Mouse (Mus musculus): ENCODE measurements around the gene Prr19. TPM values are rescaled to one million over a fixed set of nuclear protein-coding genes. Genes with fewer than 3 reads are reported as not detected.

The Prr19 gene
- polyA plus RNA-seq, 1 experiment from 2014 or later, result 0.69 TPM

GRCm38 (mm10) chr7:25288011-25288410, 13.2 kb upstream of the Prr19 start:
- 86% methylated on average over 12 of the region's 12 CpGs for WGBS

DNA sequence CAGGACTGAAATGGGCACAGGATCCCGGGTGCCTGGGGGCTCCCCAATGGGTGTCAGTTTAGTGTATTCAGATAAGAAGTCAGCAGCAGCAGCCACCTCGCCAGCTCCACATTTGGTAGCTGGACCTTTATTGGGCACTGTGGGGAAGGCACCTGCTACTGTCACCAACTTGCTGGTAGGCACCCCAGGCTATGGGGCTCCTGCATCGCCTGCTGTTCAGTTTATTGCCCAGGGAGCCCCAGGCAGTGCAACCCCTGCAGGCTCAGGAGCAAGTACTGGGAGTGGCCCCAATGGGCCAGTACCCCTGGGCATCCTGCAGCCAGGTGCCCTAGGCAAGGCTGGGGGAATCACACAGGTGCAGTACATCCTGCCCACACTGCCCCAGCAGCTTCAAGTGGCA, 12.5 kb upstream of the Prr19 start:
- no peak overlapping the region for H3K9ac ChIP-seq (ENCODE audit: low read depth, low read length)
- no peaks in the 10 kb centered on the region for H3K9me3 ChIP-seq (ENCODE audit: control insufficient read depth, low read length)
- H3K27me3 ChIP-seq (ENCODE audit: control insufficient read depth, insufficient read depth, low read length), result no peaks in the 10 kb centered on the region
- peaks cover 91% of the 10 kb centered on the region for H3K36me3 ChIP-seq (ENCODE audit: control insufficient read depth, insufficient read depth, low read length)
- H3K27ac ChIP-seq (ENCODE audit: low read depth, low read length), result no peak overlapping the region
- no peak for ATAC-seq (ENCODE audit: low FRiP score, low TSS enrichment)
- peaks cover 8% of the 10 kb centered on the region; the same call in 1 of the 2 replicates for H3K4me1 ChIP-seq (ENCODE audit: control insufficient read depth, insufficient read depth, low read length)
- no peak overlapping the region for H3K4me3 ChIP-seq (ENCODE audit: low read length)
- 92% methylated on average over 3 of the region's 3 CpGs for WGBS
- no peak overlapping the region for H3K4me2 ChIP-seq (replicated peaks; ENCODE audit: low read depth, low read length)

More at GRCm38 (mm10) chr7:25288011-25288410, 13.2 kb upstream of the Prr19 start:
- Histone ChIP-seq H3K9ac (ENCODE audit: low read depth, low read length) (no peak overlapping the region), H3K4me2 (replicated peaks; ENCODE audit: low read depth, low read length) (no peak overlapping the region), H3K9me3 (ENCODE audit: control insufficient read depth, low read length) (no peaks in the 10 kb centered on the region), H3K4me3 (ENCODE audit: low read length) (no peak overlapping the region), H3K36me3 (ENCODE audit: control insufficient read depth, insufficient read depth, low read length) (peaks cover 84% of the 10 kb centered on the region), H3K27ac (ENCODE audit: low read depth, low read length) (no peak overlapping the region), H3K27me3 (ENCODE audit: control insufficient read depth, insufficient read depth, low read length) (no peaks in the 10 kb centered on the region), H3K4me1 (ENCODE audit: control insufficient read depth, insufficient read depth, low read length) (peaks cover 14% of the 10 kb centered on the region; the same call in 1 of the 2 replicates)
- no peak for ATAC-seq (ENCODE audit: low FRiP score, low TSS enrichment)

- WGBS, result 95% methylated on average over 3 of the region's 3 CpGs
- ATAC-seq (ENCODE audit: low FRiP score, low TSS enrichment), result no peak
Measured at GRCm38 (mm10) chr7:25289925-25290324, 11.3 kb upstream of the Prr19 start.

GRCm38 (mm10) chr7:25290463-25290862, 10.7 kb upstream of the Prr19 start:
- H3K27me3 ChIP-seq (ENCODE audit: control insufficient read depth, insufficient read depth, low read length), result no peaks in the 10 kb centered on the region
- H3K27ac ChIP-seq (ENCODE audit: low read depth, low read length), result no peak overlapping the region
- ATAC-seq (ENCODE audit: low FRiP score, low TSS enrichment), result no peak
- WGBS, result 96% methylated on average over 1 of the region's 1 CpGs
- H3K4me2 ChIP-seq (replicated peaks; ENCODE audit: low read depth, low read length), result no peak overlapping the region
- no peak overlapping the region for H3K4me3 ChIP-seq (ENCODE audit: low read length)
- no peaks in the 10 kb centered on the region for H3K4me1 ChIP-seq (ENCODE audit: control insufficient read depth, insufficient read depth, low read length)
- H3K9me3 ChIP-seq (ENCODE audit: control insufficient read depth, low read length), result no peaks in the 10 kb centered on the region
- no peak overlapping the region for H3K9ac ChIP-seq (ENCODE audit: low read depth, low read length)
- peaks cover 94% of the 10 kb centered on the region for H3K36me3 ChIP-seq (ENCODE audit: control insufficient read depth, insufficient read depth, low read length)

More at GRCm38 (mm10) chr7:25289925-25290324, 11.3 kb upstream of the Prr19 start:
- Histone ChIP-seq H3K27ac (ENCODE audit: low read depth, low read length) (no peak overlapping the region), H3K4me3 (ENCODE audit: low read length) (no peak overlapping the region), H3K4me1 (ENCODE audit: control insufficient read depth, insufficient read depth, low read length) (no peaks in the 10 kb centered on the region; the same call in 1 of the 2 replicates), H3K9ac (ENCODE audit: low read depth, low read length) (no peak overlapping the region), H3K9me3 (ENCODE audit: control insufficient read depth, low read length) (no peaks in the 10 kb centered on the region), H3K27me3 (ENCODE audit: control insufficient read depth, insufficient read depth, low read length) (no peaks in the 10 kb centered on the region), H3K36me3 (ENCODE audit: control insufficient read depth, insufficient read depth, low read length) (peaks cover 97% of the 10 kb centered on the region), H3K4me2 (replicated peaks; ENCODE audit: low read depth, low read length) (no peak overlapping the region)

GRCm38 (mm10) chr7:25290911-25291310, 10.3 kb upstream of the Prr19 start:
- Histone ChIP-seq H3K4me3 (ENCODE audit: low read length) (no peak overlapping the region), H3K4me2 (replicated peaks; ENCODE audit: low read depth, low read length) (no peak overlapping the region), H3K9ac (ENCODE audit: low read depth, low read length) (no peak overlapping the region), H3K27ac (ENCODE audit: low read depth, low read length) (no peak overlapping the region), H3K9me3 (ENCODE audit: control insufficient read depth, low read length) (no peaks in the 10 kb centered on the region), H3K36me3 (ENCODE audit: control insufficient read depth, insufficient read depth, low read length) (peaks cover 94% of the 10 kb centered on the region), H3K27me3 (ENCODE audit: control insufficient read depth, insufficient read depth, low read length) (no peaks in the 10 kb centered on the region), H3K4me1 (ENCODE audit: control insufficient read depth, insufficient read depth, low read length) (no peaks in the 10 kb centered on the region)
- WGBS, result 90% methylated on average over 2 of the region's 2 CpGs
- ATAC-seq (ENCODE audit: low FRiP score, low TSS enrichment), result no peak

DNA sequence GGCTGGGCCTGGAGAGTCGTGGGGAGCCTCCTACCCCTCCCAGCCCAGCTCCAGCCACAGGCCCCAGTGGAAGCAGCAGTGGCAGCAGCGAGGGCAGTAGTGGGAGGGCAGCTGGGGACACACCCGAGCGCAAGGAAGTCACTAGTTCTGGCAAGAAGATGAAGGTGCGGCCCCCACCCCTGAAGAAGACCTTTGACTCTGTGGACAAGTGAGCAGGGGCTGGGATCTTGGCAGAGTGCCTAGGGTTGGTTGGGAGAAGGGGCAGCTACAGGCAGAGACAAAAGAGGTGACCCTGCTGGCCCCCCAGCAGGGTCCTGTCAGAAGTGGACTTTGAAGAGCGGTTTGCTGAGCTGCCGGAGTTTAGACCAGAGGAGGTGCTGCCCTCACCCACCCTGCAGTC, 9.1 kb upstream of the Prr19 start:
- H3K27me3 ChIP-seq (ENCODE audit: control insufficient read depth, insufficient read depth, low read length), result no peaks in the 10 kb centered on the region
- no peak overlapping the region; the same call in 1 of the 2 replicates for H3K27ac ChIP-seq (ENCODE audit: low read depth, low read length)
- no peaks in the 10 kb centered on the region for H3K9me3 ChIP-seq (ENCODE audit: control insufficient read depth, low read length)
- no peak overlapping the region for H3K4me3 ChIP-seq (ENCODE audit: low read length)
- peaks cover 84% of the 10 kb centered on the region for H3K36me3 ChIP-seq (ENCODE audit: control insufficient read depth, insufficient read depth, low read length)
- ATAC-seq (ENCODE audit: low FRiP score, low TSS enrichment), result no peak
- H3K9ac ChIP-seq (ENCODE audit: low read depth, low read length), result no peak overlapping the region
- no peak overlapping the region for H3K4me2 ChIP-seq (replicated peaks; ENCODE audit: low read depth, low read length)
- WGBS, result 56% methylated on average over 7 of the region's 7 CpGs
- H3K4me1 ChIP-seq (ENCODE audit: control insufficient read depth, insufficient read depth, low read length), result peaks cover 8% of the 10 kb centered on the region

- no peak for ATAC-seq (ENCODE audit: low FRiP score, low TSS enrichment)
- Histone ChIP-seq H3K4me2 (replicated peaks; ENCODE audit: low read depth, low read length) (no peak overlapping the region), H3K4me3 (ENCODE audit: low read length) (no peak overlapping the region), H3K27me3 (ENCODE audit: control insufficient read depth, insufficient read depth, low read length) (no peaks in the 10 kb centered on the region), H3K9me3 (ENCODE audit: control insufficient read depth, low read length) (no peaks in the 10 kb centered on the region), H3K9ac (ENCODE audit: low read depth, low read length) (no peak overlapping the region), H3K36me3 (ENCODE audit: control insufficient read depth, insufficient read depth, low read length) (peaks cover 72% of the 10 kb centered on the region), H3K4me1 (ENCODE audit: control insufficient read depth, insufficient read depth, low read length) (peaks cover 8% of the 10 kb centered on the region), H3K27ac (ENCODE audit: low read depth, low read length) (no peak overlapping the region)
- WGBS, result 84% methylated on average over 10 of the region's 10 CpGs
Measured at GRCm38 (mm10) chr7:25293191-25293739, 7.9 kb upstream of the Prr19 start.

- no peak for ATAC-seq (ENCODE audit: low FRiP score, low TSS enrichment)
- no peak overlapping the region for H3K27ac ChIP-seq (ENCODE audit: low read depth, low read length)
- H3K9me3 ChIP-seq (ENCODE audit: control insufficient read depth, low read length), result no peaks in the 10 kb centered on the region
- H3K9ac ChIP-seq (ENCODE audit: low read depth, low read length), result no peak overlapping the region
- H3K27me3 ChIP-seq (ENCODE audit: control insufficient read depth, insufficient read depth, low read length), result no peaks in the 10 kb centered on the region
- peaks cover 8% of the 10 kb centered on the region for H3K4me1 ChIP-seq (ENCODE audit: control insufficient read depth, insufficient read depth, low read length)
- H3K36me3 ChIP-seq (ENCODE audit: control insufficient read depth, insufficient read depth, low read length), result peaks cover 60% of the 10 kb centered on the region
- H3K4me2 ChIP-seq (replicated peaks; ENCODE audit: low read depth, low read length), result no peak overlapping the region
- 77% methylated on average over 4 of the region's 4 CpGs for WGBS
- H3K4me3 ChIP-seq (ENCODE audit: low read length), result no peak overlapping the region
Measured at GRCm38 (mm10) chr7:25294495-25294894, 6.7 kb upstream of the Prr19 start.

- Histone ChIP-seq H3K27ac (ENCODE audit: low read depth, low read length) (no peak overlapping the region), H3K4me2 (replicated peaks; ENCODE audit: low read depth, low read length) (no peak overlapping the region), H3K4me1 (ENCODE audit: control insufficient read depth, insufficient read depth, low read length) (peaks cover 8% of the 10 kb centered on the region), H3K9me3 (ENCODE audit: control insufficient read depth, low read length) (no peaks in the 10 kb centered on the region), H3K9ac (ENCODE audit: low read depth, low read length) (no peak overlapping the region), H3K4me3 (ENCODE audit: low read length) (no peak overlapping the region), H3K27me3 (ENCODE audit: control insufficient read depth, insufficient read depth, low read length) (no peaks in the 10 kb centered on the region), H3K36me3 (ENCODE audit: control insufficient read depth, insufficient read depth, low read length) (peaks cover 54% of the 10 kb centered on the region)
- ATAC-seq (ENCODE audit: low FRiP score, low TSS enrichment), result no peak
- WGBS, result 84% methylated on average over 12 of the region's 12 CpGs
Measured at GRCm38 (mm10) chr7:25294960-25295722, 6.1 kb upstream of the Prr19 start.
